Mouse (Mus musculus) heart, adult 9 months (tissue): ENCODE measurements around the gene Tac2.

Source experiments
- DNase-seq, 2 experiments: peaks; one replicate each; pipeline ENCODE4 v3.0.0; 2022; ENCODE audit warnings: low spot score in 2 of 2

Gene Tac2

DNA sequence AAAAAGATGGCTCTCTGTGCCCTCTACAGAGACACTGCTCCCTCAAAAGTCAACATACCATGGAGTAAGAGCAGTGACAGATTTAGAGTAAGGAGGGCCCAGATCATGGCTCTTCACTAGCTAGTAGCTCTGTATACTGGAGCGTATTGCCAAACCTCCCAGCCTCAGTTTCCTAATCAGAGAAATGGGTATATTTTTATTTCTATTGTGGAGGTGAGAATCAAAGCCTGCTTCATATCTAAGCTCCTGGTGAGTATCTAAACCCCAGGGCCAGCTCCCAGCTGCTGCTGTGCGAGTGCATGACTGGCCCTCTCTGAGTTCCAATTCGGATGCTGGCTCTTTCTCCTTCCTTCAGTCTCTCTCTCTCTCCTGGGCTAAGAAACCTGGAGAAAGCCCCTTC lies at the start of gene Tac2:
Gene Tac2, plus strand, starts transcription at position 301 of the 400 bp plus-strand sequence.
- no peak for DNase-seq

DNA sequence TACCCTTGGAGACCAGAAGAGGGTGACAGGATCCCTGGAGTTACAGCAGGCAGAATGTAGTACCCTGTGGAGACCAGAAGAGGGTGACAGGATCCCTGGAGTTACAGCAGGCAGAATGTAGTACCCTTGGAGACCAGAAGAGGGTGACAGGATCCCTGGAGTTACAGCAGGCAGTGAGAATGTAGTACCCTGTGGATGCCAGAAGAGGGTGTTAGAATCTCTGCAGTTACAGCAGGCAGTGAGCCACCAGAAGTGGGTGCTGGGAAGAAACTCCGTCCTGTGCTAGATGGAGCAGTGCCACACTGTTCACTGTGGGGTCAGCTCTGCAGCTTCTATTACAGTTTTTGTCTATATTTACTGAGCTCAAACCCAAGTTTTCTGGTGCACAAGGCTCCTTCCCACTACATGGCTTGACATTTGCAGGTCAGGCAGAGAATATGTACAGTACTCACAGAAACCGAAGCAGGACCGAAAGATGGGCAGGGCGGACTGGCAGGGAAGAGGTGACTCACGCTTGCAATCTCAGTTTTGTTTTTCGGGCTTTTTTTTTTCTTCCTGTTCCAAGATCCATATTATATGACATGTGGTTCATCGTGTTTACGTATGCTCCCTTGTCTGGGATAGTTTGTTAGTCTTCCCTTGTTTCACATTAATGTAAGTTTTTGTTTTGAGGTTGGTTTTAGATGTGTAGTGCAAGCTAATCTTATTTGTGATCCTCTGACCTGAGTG lies 49.3 kb upstream of the Tac2 start:
- peak; percentile 93 to 96 for DNase-seq

DNA sequence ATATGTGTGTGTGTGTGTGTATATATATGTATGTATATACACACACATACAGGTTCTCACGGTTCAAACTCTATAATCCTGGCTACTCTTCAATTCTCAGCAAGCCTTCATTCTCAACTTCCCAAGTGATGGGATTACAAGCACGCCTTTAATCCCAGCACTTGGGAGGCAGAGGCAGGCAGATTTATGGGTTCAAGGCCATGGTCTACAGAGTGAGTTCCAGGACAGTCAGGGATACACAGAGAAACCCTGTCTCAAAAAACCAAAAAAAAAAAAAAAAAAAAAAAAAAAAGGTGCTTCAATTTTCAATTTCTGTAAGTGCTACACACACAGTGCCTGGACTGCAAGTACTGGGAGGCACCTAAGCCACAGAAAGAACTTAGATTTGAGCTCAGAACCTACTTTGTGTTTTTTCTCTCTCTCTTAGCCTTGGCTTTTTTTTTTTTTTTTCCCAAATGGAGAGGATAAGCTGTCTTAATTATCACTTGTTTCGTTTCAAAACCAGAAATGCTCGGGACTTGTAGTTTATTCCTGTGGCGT lies 48.3 kb upstream of the Tac2 start:
- no peak for DNase-seq

DNA sequence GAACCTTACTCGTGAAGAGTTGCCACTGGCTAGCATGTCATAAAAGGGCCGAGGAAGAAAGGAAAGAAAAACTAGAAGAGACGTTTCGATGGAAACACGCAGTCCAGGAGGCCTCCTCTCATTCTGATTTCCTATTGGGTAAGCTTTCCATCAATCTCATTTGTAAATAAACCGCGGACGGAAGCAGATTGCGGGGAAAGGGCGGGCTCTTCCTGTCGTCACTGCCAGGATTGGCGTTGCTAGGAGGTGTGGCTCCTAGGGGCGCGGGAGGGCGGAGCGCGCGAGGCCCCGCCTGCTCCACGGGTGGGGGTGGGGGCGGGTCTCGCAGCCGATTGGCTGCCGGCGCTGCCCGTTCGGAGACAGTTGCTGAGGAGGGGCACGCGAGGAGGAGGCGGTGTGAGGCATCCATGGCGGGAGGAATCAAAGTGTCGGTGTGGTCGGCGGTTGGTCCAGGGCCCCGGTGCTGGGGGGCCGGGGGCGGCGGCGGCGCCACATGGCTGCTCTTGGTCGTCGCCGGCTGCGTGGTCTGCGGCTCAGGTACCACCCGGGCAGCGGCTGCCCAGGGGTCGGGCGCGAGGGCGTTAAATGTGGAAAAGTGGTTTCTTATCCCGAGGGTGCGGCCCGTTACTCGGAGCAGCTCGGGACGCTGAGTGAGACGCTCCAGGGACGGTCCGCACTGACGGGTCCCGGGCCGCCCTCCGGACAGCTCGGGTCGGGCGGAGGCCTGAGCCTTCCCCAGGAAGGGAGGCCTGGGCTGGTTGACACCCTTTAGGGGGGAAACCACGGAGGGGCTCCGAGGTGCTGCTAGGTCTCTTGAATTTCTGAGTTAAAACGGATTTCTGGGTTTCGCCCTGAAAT lies 47.4 kb upstream of the Tac2 start:
- DNase-seq = peak; percentile 94 to 97

DNA sequence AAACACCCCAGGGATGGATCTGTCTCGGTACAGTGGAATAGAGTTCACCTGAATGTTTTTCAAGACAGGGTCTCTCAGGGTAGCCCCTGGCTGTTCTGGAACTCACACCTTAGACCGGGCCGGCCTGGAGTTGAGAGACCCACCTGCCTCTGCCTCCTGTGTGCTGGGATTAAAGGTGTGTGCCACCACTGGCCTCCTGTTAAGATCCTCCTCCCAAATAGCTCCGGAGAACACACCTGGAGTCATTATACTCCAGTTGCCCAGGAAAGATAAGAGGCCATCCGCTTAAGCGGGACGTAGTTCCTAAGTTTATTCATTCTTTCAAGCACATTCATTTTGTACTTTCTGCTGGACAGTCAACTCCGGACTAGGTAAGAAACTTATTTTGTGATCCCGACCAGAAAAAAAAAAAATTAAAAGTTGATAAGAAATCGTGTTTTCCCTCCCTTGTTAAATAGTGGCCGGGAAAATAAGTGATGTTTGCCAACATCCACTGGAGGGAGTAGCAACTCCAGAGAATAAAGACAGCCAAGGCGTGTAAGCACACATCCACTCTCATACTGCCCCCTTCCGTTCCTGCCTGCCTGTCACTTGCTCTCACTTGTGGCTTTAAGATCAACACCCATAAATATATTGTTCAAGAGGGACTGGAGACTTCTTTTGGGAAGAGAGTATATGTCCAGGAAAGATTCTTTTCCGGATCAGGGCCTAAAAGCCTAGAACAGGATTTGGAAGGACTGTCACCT lies 46.5 kb upstream of the Tac2 start:
- peak in 1 of 2 experiments; percentile 58 for DNase-seq

DNA sequence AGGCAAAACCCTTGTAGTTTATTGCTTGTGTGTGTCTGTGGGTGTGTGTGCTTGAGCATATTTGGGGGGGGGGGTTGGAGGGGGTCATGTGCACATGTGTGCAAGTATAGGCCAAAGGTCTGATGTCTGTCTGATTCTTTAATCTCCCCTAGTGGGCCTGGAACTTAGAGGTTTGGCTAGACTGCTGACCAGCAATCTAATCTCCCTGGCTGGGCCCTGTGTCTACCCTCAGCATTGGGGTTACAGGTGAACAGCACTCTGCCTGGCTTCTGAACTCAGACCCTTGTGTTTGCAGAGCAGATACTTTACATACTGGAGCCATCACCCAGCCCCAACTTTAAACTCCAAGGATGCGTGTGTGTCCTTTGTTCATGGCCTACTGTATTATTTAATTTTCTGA lies 45.1 kb upstream of the Tac2 start:
- DNase-seq = no peak

DNA sequence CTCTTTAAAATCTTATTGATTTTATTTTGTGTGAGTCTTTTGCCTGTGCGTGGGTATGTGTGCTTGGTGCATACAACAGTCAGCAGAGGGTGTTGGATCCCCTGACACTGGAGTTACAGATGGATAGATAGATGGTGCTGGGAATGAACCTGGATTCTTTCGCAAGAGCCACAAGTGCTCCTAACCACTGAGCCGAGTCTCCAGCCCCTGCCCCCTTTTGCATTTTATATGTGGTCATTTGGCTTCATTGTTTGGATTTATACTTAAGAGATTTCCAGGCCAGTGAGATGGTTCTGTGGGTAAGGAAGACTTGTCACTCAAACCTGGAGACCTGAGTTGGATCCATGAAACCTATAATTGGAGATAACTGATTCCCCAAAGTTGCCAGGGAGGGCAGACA lies 44.4 kb upstream of the Tac2 start:
- no peak for DNase-seq

DNA sequence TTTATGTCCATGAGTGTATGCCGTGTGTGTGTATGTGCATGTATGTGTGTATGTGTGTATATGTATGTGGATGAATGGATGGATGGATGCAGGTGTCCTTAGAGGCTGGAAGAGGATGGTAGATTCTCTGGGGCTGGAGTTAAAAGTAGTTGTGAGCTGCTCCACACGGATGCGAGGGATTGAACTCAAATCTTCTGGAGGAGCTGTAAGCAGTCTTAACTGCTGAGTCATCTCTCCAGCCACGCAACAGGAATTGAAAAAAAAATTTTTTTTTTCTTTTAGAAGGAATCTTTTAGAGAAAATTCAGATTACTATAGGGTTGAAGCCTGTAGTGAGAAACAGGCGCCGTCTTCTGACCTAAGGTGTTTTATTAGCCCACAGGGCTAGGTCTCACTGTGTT lies 41.4 kb upstream of the Tac2 start:
- DNase-seq = no peak

DNA sequence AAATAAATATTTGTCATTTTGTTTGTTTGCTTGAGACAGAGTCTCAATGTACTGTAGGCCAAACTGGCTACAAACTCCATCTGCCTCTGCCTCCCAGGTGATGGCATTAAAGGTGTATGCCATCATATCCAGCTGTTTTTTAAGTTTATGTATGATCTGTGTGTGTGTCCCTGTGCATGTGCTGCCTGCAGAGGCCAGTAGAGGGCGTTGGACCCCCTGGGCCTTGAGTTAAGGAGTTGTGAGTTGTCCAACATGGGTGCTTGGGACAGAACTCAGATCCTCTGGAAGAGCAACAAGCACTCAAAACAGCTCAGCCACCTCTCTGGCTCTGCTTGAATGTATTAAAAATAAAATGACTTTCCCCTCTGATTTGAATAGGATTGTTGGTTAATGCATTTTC lies 33.2 kb upstream of the Tac2 start:
- no peak for DNase-seq

DNA sequence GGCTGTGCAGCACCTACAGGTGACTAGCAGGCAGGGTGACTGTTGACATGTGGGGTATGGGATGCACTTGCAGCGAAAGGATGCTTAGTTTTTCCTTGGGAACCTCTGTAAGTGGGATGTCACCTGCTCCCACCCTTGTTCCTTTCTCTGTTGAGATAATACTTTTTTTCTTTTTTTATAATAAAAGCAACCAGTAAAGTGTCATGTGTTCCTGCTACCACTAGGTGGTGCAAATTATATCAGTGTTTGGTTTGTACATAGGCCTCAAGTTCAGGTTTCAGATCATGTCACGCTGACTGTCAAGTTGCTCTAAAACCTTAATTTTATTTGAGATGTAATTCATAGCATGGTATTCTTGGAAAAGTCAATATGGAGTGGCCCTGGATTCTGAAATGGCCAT lies 29.6 kb upstream of the Tac2 start:
- DNase-seq = no peak

DNA sequence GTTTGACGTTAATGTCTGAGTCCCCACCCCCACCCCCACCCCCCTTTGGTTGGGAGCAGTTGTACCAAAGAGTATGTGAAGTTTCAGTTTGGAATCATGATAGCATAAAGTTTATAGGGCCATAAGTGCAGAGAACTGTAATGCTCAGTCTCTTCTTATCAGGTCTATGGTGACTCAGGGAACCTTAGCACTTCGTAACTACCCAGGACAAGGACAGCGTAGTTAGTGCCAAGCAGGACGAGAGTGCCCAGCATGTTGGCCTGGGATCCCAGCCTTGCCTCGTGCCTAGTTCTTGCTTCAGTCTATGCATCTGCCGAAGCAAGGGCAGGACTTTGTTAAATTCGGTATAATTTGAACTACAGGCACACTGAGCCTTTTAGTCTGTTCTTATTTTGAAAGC lies 28.5 kb upstream of the Tac2 start:
- DNase-seq = no peak

DNA sequence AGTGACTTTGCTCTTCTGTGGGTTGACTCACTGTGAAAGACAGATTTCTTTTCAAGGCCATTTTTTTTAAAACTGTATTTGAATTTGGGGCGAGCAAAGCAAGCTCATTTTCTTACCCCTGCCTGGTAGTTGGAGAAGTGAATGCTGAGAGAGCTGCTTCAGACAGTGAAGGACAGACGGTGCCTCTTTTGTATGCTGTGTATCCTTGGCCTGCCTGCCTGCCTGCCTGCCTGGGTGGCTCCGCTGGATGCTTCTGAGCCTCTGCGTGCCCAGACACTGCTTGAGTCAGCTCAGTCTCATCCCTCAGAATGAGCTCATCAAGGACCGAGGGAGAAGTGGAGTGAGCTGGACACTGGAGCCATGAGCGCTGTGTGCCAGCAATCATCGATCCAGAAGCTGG lies 25.3 kb upstream of the Tac2 start:
- no peak for DNase-seq

DNA sequence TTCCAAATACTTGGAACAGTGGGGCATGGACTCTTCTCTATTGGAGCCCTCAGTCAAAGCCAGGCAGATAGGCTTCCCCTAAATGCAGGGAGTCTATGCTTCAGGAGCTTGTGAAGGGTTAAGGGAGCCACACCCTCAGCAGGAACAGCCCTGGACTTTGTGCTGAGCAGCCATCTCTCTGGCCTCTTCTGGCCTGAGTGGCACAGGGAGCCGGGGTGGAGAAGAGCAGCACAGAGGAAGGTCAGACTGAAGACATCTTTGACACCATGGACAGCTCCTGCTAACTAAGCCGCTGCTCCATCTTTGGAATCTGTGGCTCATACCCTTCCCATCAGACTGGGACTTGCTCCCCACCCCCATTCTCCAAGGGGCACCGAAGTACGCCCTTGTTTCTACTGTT lies 21.0 kb upstream of the Tac2 start:
- DNase-seq = no peak

DNA sequence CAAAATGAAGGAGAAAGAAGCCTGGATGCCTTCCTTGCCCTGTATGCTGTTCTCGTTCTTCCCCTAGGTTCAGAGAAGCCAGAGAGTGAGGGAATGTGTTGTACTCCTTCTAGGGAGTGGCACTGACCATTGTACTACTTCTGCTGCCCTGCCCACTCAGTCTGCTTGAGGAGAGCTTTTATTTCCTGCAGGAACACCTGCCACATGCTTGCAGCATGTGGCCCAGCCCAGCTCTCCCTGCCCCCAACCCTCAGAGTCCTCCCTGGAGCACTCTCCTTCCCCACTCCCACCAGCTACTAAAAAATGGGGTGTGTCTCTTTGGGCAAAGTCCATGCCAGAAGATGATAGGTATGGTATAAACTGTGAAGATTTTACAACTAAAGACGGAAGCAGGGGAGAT lies 20.0 kb upstream of the Tac2 start:
- DNase-seq = no peak

DNA sequence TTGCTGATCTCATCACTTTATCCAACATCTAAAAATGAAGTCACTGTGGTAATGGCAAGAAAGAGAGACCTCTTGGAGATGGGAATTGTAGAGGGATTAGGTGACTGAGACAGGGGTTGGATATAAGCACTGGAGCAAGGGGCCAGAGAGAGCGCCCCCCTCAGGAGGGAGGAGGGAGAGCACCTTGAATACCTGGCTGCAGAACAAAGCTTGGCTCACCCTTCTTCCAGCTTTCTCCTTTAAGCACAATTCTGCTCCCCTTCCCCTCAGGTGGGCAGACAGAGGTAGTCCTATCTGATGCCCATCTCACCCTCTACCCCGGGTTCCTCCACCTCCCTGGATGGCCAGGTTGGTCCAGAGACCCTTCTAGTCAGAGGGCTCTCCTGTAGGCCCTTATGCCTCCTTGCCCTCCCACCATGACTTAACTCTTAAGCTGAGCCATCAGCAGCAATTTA lies 19.5 kb upstream of the Tac2 start, which contains the start of gene Myo1a:
Gene Myo1a, plus strand, starts transcription at position 405 of the 455 bp plus-strand sequence.
- no peak for DNase-seq

DNA sequence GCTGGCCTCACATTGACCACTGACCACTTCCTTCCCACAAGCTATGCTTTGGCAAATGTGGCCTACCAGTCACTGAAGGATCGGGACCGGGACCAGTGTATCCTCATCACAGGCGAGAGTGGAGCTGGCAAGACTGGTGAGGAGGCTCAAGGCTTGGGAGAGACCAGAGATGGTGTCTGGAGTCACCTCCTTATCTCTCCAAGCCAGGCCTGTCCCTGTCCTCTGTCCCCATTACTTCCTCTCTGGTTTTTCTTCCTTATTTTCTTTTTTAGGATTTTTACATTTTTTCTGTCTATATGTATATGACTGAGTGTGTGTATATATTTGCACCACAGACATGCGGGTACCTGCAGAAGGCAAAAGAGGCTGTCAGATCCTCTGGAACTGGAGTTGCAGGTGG lies 18.5 kb upstream of the Tac2 start:
- no peak for DNase-seq

DNA sequence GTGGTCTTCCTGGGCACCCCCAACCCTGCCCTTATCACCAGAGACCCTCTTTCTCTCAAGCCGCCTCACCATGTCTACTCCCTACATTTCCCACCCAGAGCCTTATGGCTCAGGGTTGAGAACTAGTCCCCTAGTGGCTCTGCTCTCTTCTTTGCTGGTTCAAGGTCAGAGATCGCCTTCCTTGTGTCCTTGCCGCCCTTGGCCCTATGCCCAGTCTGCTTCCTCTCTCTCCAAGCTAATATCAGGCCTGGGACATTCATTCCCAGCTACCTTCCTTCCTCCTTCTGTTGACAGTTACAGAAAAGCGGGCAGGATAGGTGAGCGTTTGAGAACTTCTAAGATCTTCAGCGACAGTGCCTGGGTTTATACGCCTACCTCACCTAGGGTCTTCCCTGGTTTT lies 16.6 kb upstream of the Tac2 start:
- DNase-seq = peak in 1 of 2 experiments; percentile 22

DNA sequence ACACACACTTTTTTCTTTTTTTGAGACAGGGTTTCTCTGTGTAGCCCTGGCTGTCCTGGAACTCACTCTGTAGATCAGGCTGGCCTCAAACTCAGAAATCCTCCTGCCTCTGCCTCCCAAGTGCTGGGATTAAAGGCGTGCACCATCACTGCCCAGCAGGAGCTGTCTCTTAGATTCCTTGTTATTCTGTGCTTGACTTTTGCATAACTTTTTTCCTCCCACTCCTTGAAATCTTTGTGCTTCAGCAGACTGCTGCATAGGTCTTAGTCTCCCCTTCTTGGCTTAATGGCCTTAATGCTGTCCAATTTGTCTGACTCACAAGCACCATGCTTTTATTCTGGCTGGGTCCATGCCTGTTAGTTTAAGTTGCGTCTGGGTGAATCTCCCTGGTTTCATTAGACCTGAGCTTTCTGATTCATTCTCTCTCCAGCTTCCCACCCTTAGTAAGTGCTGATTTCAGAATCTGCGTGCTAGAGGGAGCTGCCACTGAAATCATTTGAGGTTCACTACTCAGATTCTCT lies 15.4 kb upstream of the Tac2 start:
- no peak for DNase-seq

DNA sequence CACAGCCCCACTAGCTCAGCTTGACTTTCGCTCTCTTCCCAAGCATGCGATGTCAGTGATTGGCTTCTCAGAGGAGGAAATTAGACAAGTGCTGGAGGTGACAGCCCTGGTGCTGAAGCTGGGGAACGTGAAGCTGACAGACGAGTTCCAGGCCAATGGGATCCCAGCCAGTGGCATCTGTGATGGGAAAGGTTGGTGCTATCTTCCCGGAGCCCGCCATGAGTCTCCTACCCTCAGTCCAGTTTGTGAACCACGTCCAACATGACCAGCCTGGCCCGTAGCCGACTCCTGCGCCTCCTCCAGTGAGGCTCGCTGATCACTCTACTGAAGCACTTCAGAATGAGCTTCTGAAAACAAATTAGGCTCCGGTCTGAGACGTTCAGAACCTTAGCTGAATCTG lies 13.9 kb upstream of the Tac2 start:
- DNase-seq = no peak

DNA sequence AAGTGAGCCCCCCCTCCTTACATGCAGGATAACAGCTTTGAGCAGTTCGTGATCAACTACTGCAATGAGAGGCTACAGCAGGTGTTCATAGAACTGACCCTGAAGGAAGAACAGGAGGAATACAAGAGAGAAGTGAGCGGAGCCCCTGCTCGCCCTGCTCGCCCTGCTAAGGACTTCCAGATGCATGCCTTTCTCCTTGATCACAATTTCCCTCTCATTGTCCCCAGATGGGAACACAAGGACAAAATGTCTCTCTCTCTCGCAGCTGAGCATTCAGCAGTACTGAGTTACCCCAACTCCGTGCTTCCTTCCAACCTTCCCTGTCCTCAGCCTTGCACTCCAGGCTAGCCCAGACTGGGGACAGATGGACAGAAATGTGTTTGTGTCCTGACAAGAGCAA lies 11.5 kb upstream of the Tac2 start:
- no peak for DNase-seq

DNA sequence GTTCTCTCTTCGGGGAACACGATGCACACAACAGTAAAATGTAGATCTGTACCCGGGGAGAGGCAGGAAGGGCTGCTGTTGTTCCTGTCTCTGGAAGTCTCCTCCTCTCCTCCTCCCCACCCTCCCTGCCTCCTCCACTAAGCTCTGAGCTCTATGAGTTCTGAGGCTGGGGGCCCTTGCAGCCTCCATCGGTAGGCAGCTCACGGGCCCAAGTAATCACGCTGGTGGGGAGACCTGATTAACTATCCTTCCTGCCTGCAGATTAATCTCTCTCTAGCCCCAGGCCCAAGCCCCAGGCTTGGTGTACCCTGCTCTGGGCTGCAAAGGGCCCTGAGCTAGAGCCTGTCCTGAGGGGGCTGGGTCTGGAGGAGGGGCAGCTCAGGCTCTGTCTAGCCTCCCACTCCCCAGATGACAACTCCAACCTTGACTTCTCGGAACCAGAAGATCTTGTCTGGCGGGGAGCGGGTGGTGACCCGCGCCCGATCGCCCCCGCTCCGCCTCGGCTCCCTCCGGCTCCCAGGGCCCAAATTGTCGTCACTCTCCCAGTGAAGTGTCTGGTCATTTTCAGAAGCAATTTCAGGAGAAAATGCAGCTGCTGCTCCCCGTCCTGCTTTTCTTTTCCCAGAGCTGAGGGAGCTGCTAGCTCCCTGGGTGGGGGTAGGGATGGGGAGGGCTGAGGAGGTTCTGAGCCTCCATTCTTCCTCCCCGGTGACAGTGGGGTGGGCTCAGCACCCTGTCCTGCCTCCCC lies 2.4 kb upstream of the Tac2 start:
- DNase-seq = peak in 1 of 2 experiments; percentile 27
